Mouse (Mus musculus) intestine, postnatal 0 days (tissue): ENCODE results near the gene Maml3. TPM values are rescaled to one million over a fixed set of nuclear protein-coding genes. Genes with fewer than 3 reads are reported as not detected.

ENCODE experiments used
- ATAC-seq: fragments of 200-750 bp; cut with Nextera tagmentation; 2 replicates; pipeline ENCODE4 v1.8.0; 2017; ENCODE audit warnings: mild to moderate bottlenecking, moderate TSS enrichment, moderate library complexity
- H3K27ac ChIP-seq: fragments of 300-500 bp; sonication (generic); 2 replicates; pipeline ENCODE4 v1.5.1; 2014; ENCODE audit warnings: mild to moderate bottlenecking, low read depth, low read length, moderate library complexity
- H3K27me3 ChIP-seq: fragments of 300-500 bp; sonication (generic); replicated peaks from 2 replicates; pipeline ENCODE4 v1.6.1; 2014; ENCODE audit warnings: low read length, mixed read lengths; ENCODE audit not compliant: control insufficient read depth, insufficient read depth
- H3K36me3 ChIP-seq: fragments of 300-500 bp; sonication (generic); 2 replicates; pipeline ENCODE4 v1.6.1; 2014; ENCODE audit warnings: mild to moderate bottlenecking, moderate library complexity; ENCODE audit not compliant: control insufficient read depth, insufficient read depth
- H3K4me1 ChIP-seq: fragments of 300-500 bp; sonication (generic); replicated peaks from 2 replicates; pipeline ENCODE4 v1.6.1; 2014; ENCODE audit warnings: antibody characterized with exemption, low read length, mixed read lengths; ENCODE audit not compliant: control insufficient read depth, insufficient read depth
- H3K4me2 ChIP-seq: fragments of 300-500 bp; sonication (generic); replicated peaks from 2 replicates; pipeline ENCODE4 v1.6.1; 2014; ENCODE audit warnings: low read depth, mild to moderate bottlenecking, moderate library complexity
- H3K4me3 ChIP-seq: fragments of 300-500 bp; sonication (generic); 2 replicates; pipeline ENCODE4 v1.5.1; 2014; ENCODE audit warnings: low read depth, low read length
- H3K9ac ChIP-seq: fragments of 300-500 bp; sonication (generic); 2 replicates; pipeline ENCODE4 v1.6.1; 2014; ENCODE audit warnings: mild to moderate bottlenecking, low read depth, low read length
- H3K9me3 ChIP-seq: fragments of 300-500 bp; sonication (generic); 2 replicates; pipeline ENCODE4 v1.6.1; 2016; ENCODE audit warnings: mixed run types; ENCODE audit not compliant: control insufficient read depth
- CTCF ChIP-seq: sonication (generic); IDR thresholded peaks from 2 replicates; pipeline ENCODE4 v1.5.1; 2016; ENCODE audit warnings: low read depth, mild to moderate bottlenecking, control low read depth, antibody characterized with exemption, moderate library complexity
- whole genome bisulfite sequencing: fragments of 180-500 bp; shearing (Covaris S2); extraction: QIAGEN DNeasy Blood & Tissue Kit; methylation state at CpG from one replicate; pipeline ENCODE4 v1.1.7; 2014; 5-methylcytosine and 5-hydroxymethylcytosine counted together
- polyA plus RNA-seq: library from polyadenylated mRNA; unstranded; fragments of >200 nt; fragmentation: Nextera tagmentation; extraction: Ambion mirVana; gene quantifications from 2 replicates; pipeline ENCODE4 v1.2.1, GENCODE M21; 2015

Maml3 gene
- polyA plus RNA-seq, 1 experiment from 2014 or later: 2.0 TPM

DNA sequence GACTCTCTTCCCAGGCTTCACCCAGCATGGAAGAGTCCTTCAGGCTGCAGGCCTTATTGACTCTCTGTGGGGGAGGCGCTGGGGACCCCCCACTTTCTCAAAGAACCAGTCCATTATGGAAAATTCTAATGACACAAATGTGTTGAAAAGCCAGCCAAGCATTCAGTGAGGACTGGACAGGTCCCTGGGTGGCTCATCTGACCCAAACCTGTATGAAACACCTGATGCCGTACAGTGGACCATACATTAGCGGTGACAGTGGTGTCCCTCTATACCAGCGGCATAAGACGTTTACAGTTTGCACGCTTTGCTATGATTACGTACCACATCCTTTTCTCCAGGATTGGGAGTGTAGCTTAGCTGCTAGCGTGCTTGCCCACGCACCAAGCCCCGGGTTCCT lies 342.0 kb downstream of the Maml3 start:
- Histone ChIP-seq H3K9ac (no peak overlapping the region), H3K4me2 (no peak overlapping the region), H3K36me3 (no peaks in the 10 kb centered on the region), H3K27me3 (no peaks in the 10 kb centered on the region), H3K4me1 (no peaks in the 10 kb centered on the region), H3K9me3 (no peaks in the 10 kb centered on the region), H3K4me3 (no peak overlapping the region), H3K27ac (no peak overlapping the region)
- no peak for TF ChIP-seq CTCF
- 90% methylated on average over 10 of the region's 10 CpGs for WGBS
- no peak for ATAC-seq

DNA sequence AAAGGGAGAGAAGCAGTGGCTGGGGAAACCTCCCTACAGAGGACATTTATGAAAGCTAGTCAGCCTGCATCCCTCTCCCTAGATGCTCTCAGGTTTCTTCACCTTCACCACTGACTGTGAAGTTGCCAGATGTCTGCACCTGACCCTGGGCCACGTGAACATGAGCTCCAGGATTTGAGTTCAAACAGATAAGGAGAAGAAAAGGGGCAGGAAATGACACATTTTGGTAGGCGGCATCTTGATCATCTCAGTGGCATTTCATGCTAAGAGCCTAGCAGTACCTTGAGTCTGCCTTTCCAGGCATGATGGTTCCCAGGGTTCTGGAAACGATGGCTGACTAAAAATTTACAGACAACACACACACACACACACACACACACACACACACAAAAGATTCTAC lies 345.3 kb downstream of the Maml3 start:
- TF ChIP-seq CTCF: no peak
- Histone ChIP-seq H3K9me3 (no peaks in the 10 kb centered on the region), H3K36me3 (no peaks in the 10 kb centered on the region), H3K9ac (no peak overlapping the region), H3K4me3 (no peak overlapping the region), H3K4me1 (no peaks in the 10 kb centered on the region), H3K27ac (no peak overlapping the region), H3K4me2 (no peak overlapping the region), H3K27me3 (no peaks in the 10 kb centered on the region)
- WGBS: 70% methylated on average over 3 of the region's 3 CpGs
- no peak for ATAC-seq

DNA sequence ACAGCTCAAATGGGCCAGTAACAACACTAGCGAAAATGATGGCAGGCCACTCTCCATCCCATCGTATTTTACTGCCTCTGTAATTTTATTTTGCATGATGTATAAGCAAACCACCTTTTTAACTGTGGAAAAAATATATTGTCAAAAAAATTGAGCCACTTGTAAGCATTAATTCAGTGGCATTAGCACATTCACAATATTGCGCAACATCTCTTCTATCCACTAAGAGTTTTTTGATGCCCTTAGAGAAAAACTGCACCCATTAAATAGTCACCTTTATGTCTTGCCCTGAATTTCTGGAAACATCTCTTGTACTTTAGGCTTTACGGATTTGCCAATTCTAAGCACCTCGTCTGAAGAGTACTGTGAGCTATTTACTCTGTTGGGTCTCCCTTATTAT lies 347.8 kb downstream of the Maml3 start:
- Histone ChIP-seq H3K4me1 (no peaks in the 10 kb centered on the region), H3K27ac (no peak overlapping the region), H3K4me2 (no peak overlapping the region), H3K9ac (no peak overlapping the region), H3K4me3 (no peak overlapping the region), H3K36me3 (no peaks in the 10 kb centered on the region), H3K27me3 (no peaks in the 10 kb centered on the region), H3K9me3 (no peaks in the 10 kb centered on the region)
- no peak for TF ChIP-seq CTCF
- WGBS: 97% methylated on average over 5 of the region's 5 CpGs
- ATAC-seq: no peak

GRCm38 (mm10) chr3:51756283-51756682 lies 348.6 kb downstream of the Maml3 start:
- no peak for ATAC-seq
- Histone ChIP-seq H3K9me3 (no peaks in the 10 kb centered on the region), H3K9ac (no peak overlapping the region), H3K27me3 (no peaks in the 10 kb centered on the region), H3K4me2 (no peak overlapping the region), H3K4me3 (no peak overlapping the region), H3K36me3 (no peaks in the 10 kb centered on the region), H3K27ac (no peak overlapping the region), H3K4me1 (no peaks in the 10 kb centered on the region)
- 72% methylated on average over 5 of the region's 5 CpGs for WGBS
- no peak for TF ChIP-seq CTCF

GRCm38 (mm10) chr3:51753262-51753661 lies 351.6 kb downstream of the Maml3 start:
- ATAC-seq: no peak
- H3K4me3 ChIP-seq: no peak overlapping the region
- no peak overlapping the region for H3K9ac ChIP-seq
- 60% methylated on average over 5 of the region's 5 CpGs for WGBS
- no peaks in the 10 kb centered on the region for H3K36me3 ChIP-seq
- no peak overlapping the region for H3K27ac ChIP-seq
- H3K9me3 ChIP-seq: no peaks in the 10 kb centered on the region
- H3K4me1 ChIP-seq: peaks cover 3% of the 10 kb centered on the region; the same call in 1 of the 2 replicates
- no peak overlapping the region for H3K4me2 ChIP-seq
- TF ChIP-seq CTCF: peak; percentile 27; the same call in 1 of the 2 replicates
- no peaks in the 10 kb centered on the region for H3K27me3 ChIP-seq

DNA sequence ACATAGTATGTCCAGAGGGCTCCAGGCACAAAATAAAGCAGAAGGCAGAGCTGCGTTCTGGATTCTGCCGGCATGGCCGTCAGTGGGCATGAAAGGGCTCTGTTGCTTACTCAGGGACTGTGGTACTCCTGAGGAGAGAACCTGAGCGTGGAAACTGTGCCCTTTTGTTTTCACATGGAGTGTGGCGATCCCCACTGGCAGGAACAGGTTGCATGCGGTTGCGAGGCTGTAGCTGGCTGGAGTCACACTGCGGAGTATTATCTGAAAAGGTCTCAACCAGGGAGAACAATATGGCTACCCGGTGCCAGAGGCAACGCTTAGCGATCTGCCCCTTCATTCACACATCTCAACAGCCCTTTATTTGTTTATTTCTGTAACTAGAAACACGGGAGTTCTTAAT lies 353.4 kb downstream of the Maml3 start:
- TF ChIP-seq CTCF: no peak
- no peak for ATAC-seq
- no peak overlapping the region for H3K4me3 ChIP-seq
- H3K27ac ChIP-seq: no peak overlapping the region
- WGBS: 86% methylated on average over 12 of the region's 12 CpGs
- no peaks in the 10 kb centered on the region for H3K36me3 ChIP-seq
- H3K27me3 ChIP-seq: no peaks in the 10 kb centered on the region
- H3K9me3 ChIP-seq: no peaks in the 10 kb centered on the region
- peaks cover 3% of the 10 kb centered on the region; the same call in 1 of the 2 replicates for H3K4me1 ChIP-seq
- H3K9ac ChIP-seq: no peak overlapping the region
- no peak overlapping the region for H3K4me2 ChIP-seq
